Mouse (Mus musculus) induced T-regulatory cell, adult 2 months (primary cell): ENCODE results near the gene Dmd.

Source experiments
- DNase-seq: peaks from one replicate; pipeline ENCODE4 v3.0.0-alpha.2; 2012; ENCODE audit warnings: low read depth

The Dmd gene

GRCm38 (mm10) chrX:85048141-85049110 is 2099.8 kb downstream of the Dmd start:
- peak; percentile 28 for DNase-seq

- DNase-seq: no peak
Measured at GRCm38 (mm10) chrX:85049593-85049992, 2100.9 kb downstream of the Dmd start.

- no peak for DNase-seq
Measured at GRCm38 (mm10) chrX:85073602-85074001, 2124.9 kb downstream of the Dmd start.

- DNase-seq: no peak
Measured at GRCm38 (mm10) chrX:85076845-85077244, 2128.2 kb downstream of the Dmd start.

- DNase-seq: no peak
Measured at GRCm38 (mm10) chrX:85077605-85078004, 2128.9 kb downstream of the Dmd start.

GRCm38 (mm10) chrX:85079174-85079573 is 2130.5 kb downstream of the Dmd start:
- no peak for DNase-seq

- DNase-seq: no peak
Measured at GRCm38 (mm10) chrX:85084237-85085153, 2135.8 kb downstream of the Dmd start.

GRCm38 (mm10) chrX:85089506-85089905 is 2140.8 kb downstream of the Dmd start:
- DNase-seq: no peak

- DNase-seq: no peak
Measured at GRCm38 (mm10) chrX:85093354-85093753, 2144.7 kb downstream of the Dmd start.

GRCm38 (mm10) chrX:85098691-85099090 is 2150.0 kb downstream of the Dmd start:
- no peak for DNase-seq

- DNase-seq: no peak
Measured at GRCm38 (mm10) chrX:85112418-85112817, 2163.7 kb downstream of the Dmd start.

- DNase-seq: no peak
Measured at GRCm38 (mm10) chrX:85132706-85133105, 2184.0 kb downstream of the Dmd start.

GRCm38 (mm10) chrX:85137293-85137692 is 2188.6 kb downstream of the Dmd start:
- DNase-seq: no peak

- DNase-seq: no peak
Measured at GRCm38 (mm10) chrX:85171264-85171663, 2222.6 kb downstream of the Dmd start.

- no peak for DNase-seq
Measured at GRCm38 (mm10) chrX:85187565-85187964, 2238.9 kb downstream of the Dmd start.

GRCm38 (mm10) chrX:85193856-85194255 is 2245.2 kb downstream of the Dmd start:
- no peak for DNase-seq

- DNase-seq: no peak
Measured at GRCm38 (mm10) chrX:85197688-85198087, 2249.0 kb downstream of the Dmd start.

GRCm38 (mm10) chrX:85199398-85199797 is 2250.7 kb downstream of the Dmd start:
- DNase-seq: no peak

- no peak for DNase-seq
Measured at GRCm38 (mm10) chrX:85207001-85207400, 2258.3 kb downstream of the Dmd start.

- DNase-seq: no peak
Measured at GRCm38 (mm10) chrX:85226883-85227282, 2278.2 kb downstream of the Dmd start.

- DNase-seq: no peak
Measured at GRCm38 (mm10) chrX:85249379-85249778, 2300.7 kb downstream of the Dmd start, which contains the start of gene Fthl17a. Gene Fthl17a (plus strand): TSS chrX:85249679.
